Mouse (Mus musculus): ENCODE data around the gene Ninj1. TPM values are rescaled to one million over a fixed set of nuclear protein-coding genes. Genes with fewer than 3 reads are reported as not detected.

The Ninj1 gene
- 39.7 and 40.0 TPM in 2 replicates for polyA plus RNA-seq (2015; fragmentation: Nextera tagmentation; extraction: Ambion mirVana)

- Histone ChIP-seq H3K36me3 (no peaks in the 10 kb centered on the region), H3K9me3 (replicated peaks) (no peaks in the 10 kb centered on the region), H3K4me3 (replicated peaks) (peak within 1 kb of the TSS; percentile 80), H3K4me1 (replicated peaks) (peaks cover 60% of the 10 kb centered on the region), H3K9ac (peak within 1 kb of the TSS; percentile 82), H3K4me2 (peak within 1 kb of the TSS; percentile 100), H3K27me3 (no peaks in the 10 kb centered on the region), H3K27ac (peak within 1 kb of the TSS; percentile 80)
- under 1% methylated on average over 79 of the region's 87 CpGs for WGBS (ENCODE audit: insufficient replicate concordance)
- DNase-seq (peak; percentile 80), ATAC-seq (ENCODE audit: low read depth) (peak; percentile 85)
Observed at GRCm38 (mm10) chr13:49187288-49188218, at the start of gene Ninj1. Gene Ninj1, plus strand, starts transcription at chr13:49187485.

- 62% methylated on average over 4 of the region's 4 CpGs for WGBS (ENCODE audit: insufficient replicate concordance)
- H3K9me3 ChIP-seq (replicated peaks), result no peaks in the 10 kb centered on the region
- no peak overlapping the region for H3K27ac ChIP-seq
- no peak for ATAC-seq (ENCODE audit: low read depth)
- H3K36me3 ChIP-seq, result no peaks in the 10 kb centered on the region
- H3K4me1 ChIP-seq (replicated peaks), result no peaks in the 10 kb centered on the region
- H3K4me2 ChIP-seq, result no peak overlapping the region
- H3K9ac ChIP-seq, result no peak overlapping the region
- H3K4me3 ChIP-seq (replicated peaks), result no peak overlapping the region
- DNase-seq, result no peak
- H3K27me3 ChIP-seq, result peaks cover 26% of the 10 kb centered on the region
Observed at GRCm38 (mm10) chr13:49140567-49140966, 46.7 kb upstream of the Ninj1 start.

- H3K36me3 ChIP-seq, result no peaks in the 10 kb centered on the region
- DNase-seq (no peak), ATAC-seq (ENCODE audit: low read depth) (no peak)
- no peak overlapping the region for H3K4me2 ChIP-seq
- peaks cover 5% of the 10 kb centered on the region for H3K4me1 ChIP-seq (replicated peaks)
- peaks cover 44% of the 10 kb centered on the region for H3K27me3 ChIP-seq
- WGBS (ENCODE audit: insufficient replicate concordance), result 55% methylated on average over 5 of the region's 5 CpGs
- no peaks in the 10 kb centered on the region for H3K9me3 ChIP-seq (replicated peaks)
- H3K9ac ChIP-seq, result no peak overlapping the region
- H3K27ac ChIP-seq, result no peak overlapping the region
- no peak overlapping the region for H3K4me3 ChIP-seq (replicated peaks)
Observed at GRCm38 (mm10) chr13:49142396-49142795, 44.9 kb upstream of the Ninj1 start.

GRCm38 (mm10) chr13:49143323-49143722, 44.0 kb upstream of the Ninj1 start:
- Histone ChIP-seq H3K4me1 (replicated peaks) (peaks cover 13% of the 10 kb centered on the region), H3K9me3 (replicated peaks) (no peaks in the 10 kb centered on the region), H3K36me3 (no peaks in the 10 kb centered on the region), H3K27ac (no peak overlapping the region), H3K27me3 (peaks cover 54% of the 10 kb centered on the region), H3K4me3 (replicated peaks) (no peak overlapping the region), H3K9ac (no peak overlapping the region), H3K4me2 (no peak overlapping the region)
- DNase-seq (no peak), ATAC-seq (ENCODE audit: low read depth) (no peak)
- 79% methylated on average over 7 of the region's 7 CpGs for WGBS (ENCODE audit: insufficient replicate concordance)

- Histone ChIP-seq H3K27ac (no peak overlapping the region), H3K4me2 (no peak overlapping the region), H3K4me3 (replicated peaks) (no peak overlapping the region), H3K9ac (no peak overlapping the region), H3K4me1 (replicated peaks) (peaks cover 13% of the 10 kb centered on the region), H3K36me3 (no peaks in the 10 kb centered on the region), H3K27me3 (peaks cover 65% of the 10 kb centered on the region), H3K9me3 (replicated peaks) (no peaks in the 10 kb centered on the region)
- WGBS (ENCODE audit: insufficient replicate concordance), result 43% methylated on average over 6 of the region's 6 CpGs
- no peak for ATAC-seq (ENCODE audit: low read depth)
- DNase-seq, result no peak
Observed at GRCm38 (mm10) chr13:49144451-49144850, 42.8 kb upstream of the Ninj1 start.

- peaks cover 74% of the 10 kb centered on the region for H3K27me3 ChIP-seq
- no peaks in the 10 kb centered on the region for H3K36me3 ChIP-seq
- H3K27ac ChIP-seq, result no peak overlapping the region
- H3K4me1 ChIP-seq (replicated peaks), result peaks cover 13% of the 10 kb centered on the region
- WGBS (ENCODE audit: insufficient replicate concordance), result 31% methylated on average over 7 of the region's 7 CpGs
- no peak overlapping the region for H3K9ac ChIP-seq
- DNase-seq (no peak), ATAC-seq (ENCODE audit: low read depth) (no peak)
- H3K4me3 ChIP-seq (replicated peaks), result no peak overlapping the region
- no peak overlapping the region for H3K4me2 ChIP-seq
- H3K9me3 ChIP-seq (replicated peaks), result no peaks in the 10 kb centered on the region
Observed at GRCm38 (mm10) chr13:49145396-49145795, 41.9 kb upstream of the Ninj1 start.

GRCm38 (mm10) chr13:49146040-49146697, 41.1 kb upstream of the Ninj1 start:
- Histone ChIP-seq H3K4me3 (replicated peaks) (peak overlapping the region; percentile 59), H3K9ac (no peak overlapping the region), H3K4me2 (peak overlapping the region; percentile 72), H3K27me3 (peaks cover 82% of the 10 kb centered on the region), H3K36me3 (no peaks in the 10 kb centered on the region), H3K4me1 (replicated peaks) (peaks cover 13% of the 10 kb centered on the region), H3K27ac (no peak overlapping the region), H3K9me3 (replicated peaks) (no peaks in the 10 kb centered on the region)
- DNase-seq (no peak), ATAC-seq (ENCODE audit: low read depth) (no peak)
- 20% methylated on average over 17 of the region's 17 CpGs for WGBS (ENCODE audit: insufficient replicate concordance)

GRCm38 (mm10) chr13:49146698-49147006, 40.6 kb upstream of the Ninj1 start:
- Histone ChIP-seq H3K27ac (no peak overlapping the region), H3K4me3 (replicated peaks) (peak overlapping the region; percentile 59), H3K36me3 (no peaks in the 10 kb centered on the region), H3K9ac (peak overlapping the region; percentile 15; the same call in 1 of the 2 replicates), H3K27me3 (peaks cover 82% of the 10 kb centered on the region), H3K9me3 (replicated peaks) (no peaks in the 10 kb centered on the region), H3K4me1 (replicated peaks) (peaks cover 13% of the 10 kb centered on the region), H3K4me2 (peak overlapping the region; percentile 72)
- ATAC-seq (ENCODE audit: low read depth) (no peak), DNase-seq (no peak)
- WGBS (ENCODE audit: insufficient replicate concordance), result under 1% methylated on average over 44 of the region's 44 CpGs

GRCm38 (mm10) chr13:49147007-49147857, 40.1 kb upstream of the Ninj1 start:
- WGBS (ENCODE audit: insufficient replicate concordance), result under 1% methylated on average over 89 of the region's 98 CpGs
- H3K27me3 ChIP-seq, result peaks cover 81% of the 10 kb centered on the region
- H3K36me3 ChIP-seq, result no peaks in the 10 kb centered on the region
- H3K4me1 ChIP-seq (replicated peaks), result peaks cover 13% of the 10 kb centered on the region
- H3K4me2 ChIP-seq, result peak overlapping the region; percentile 72
- DNase-seq, result no peak
- peak overlapping the region; percentile 59 for H3K4me3 ChIP-seq (replicated peaks)
- no peaks in the 10 kb centered on the region for H3K9me3 ChIP-seq (replicated peaks)
- H3K27ac ChIP-seq, result no peak overlapping the region
- peak; percentile 27 for ATAC-seq (ENCODE audit: low read depth)
- peak overlapping the region; percentile 15; the same call in 1 of the 2 replicates for H3K9ac ChIP-seq

- no peak within 1 kb of the TSS for H3K27ac ChIP-seq
- H3K27me3 ChIP-seq, result peaks cover 78% of the 10 kb centered on the region
- H3K4me1 ChIP-seq (replicated peaks), result peaks cover 13% of the 10 kb centered on the region
- DNase-seq (peak; percentile 31), ATAC-seq (ENCODE audit: low read depth) (peak; percentile 52)
- H3K36me3 ChIP-seq, result no peaks in the 10 kb centered on the region
- WGBS (ENCODE audit: insufficient replicate concordance), result 1% methylated on average over 26 of the region's 43 CpGs
- H3K4me2 ChIP-seq, result peak within 1 kb of the TSS; percentile 72
- peak within 1 kb of the TSS; percentile 15; the same call in 1 of the 2 replicates for H3K9ac ChIP-seq
- no peaks in the 10 kb centered on the region for H3K9me3 ChIP-seq (replicated peaks)
- H3K4me3 ChIP-seq (replicated peaks), result peak within 1 kb of the TSS; percentile 59
Observed at GRCm38 (mm10) chr13:49147858-49148226, 39.4 kb upstream of the Ninj1 start, which contains the start of gene Wnk2. Gene Wnk2, minus strand, starts transcription at chr13:49148014.

GRCm38 (mm10) chr13:49148687-49149086, 38.6 kb upstream of the Ninj1 start:
- WGBS (ENCODE audit: insufficient replicate concordance), result 68% methylated on average over 4 of the region's 4 CpGs
- Histone ChIP-seq H3K9ac (no peak overlapping the region), H3K36me3 (no peaks in the 10 kb centered on the region), H3K27ac (no peak overlapping the region), H3K4me1 (replicated peaks) (peaks cover 13% of the 10 kb centered on the region), H3K9me3 (replicated peaks) (no peaks in the 10 kb centered on the region), H3K4me2 (no peak overlapping the region), H3K4me3 (replicated peaks) (no peak overlapping the region), H3K27me3 (peaks cover 77% of the 10 kb centered on the region)
- ATAC-seq (ENCODE audit: low read depth) (no peak), DNase-seq (no peak)

Measured in liver, embryonic 13.5 days (tissue).